Mouse (Mus musculus) CH12.LX (cell line): ENCODE data around the gene Ciao2a.
A peak's percentile ranks its signal among the peaks of the same experiment; 100 is the strongest.

ENCODE experiments used
- CTCF ChIP-seq, 2 experiments: IDR thresholded peaks in 1 of 2; conservative IDR thresholded peaks in 1 of 2; 2 replicates each; pipeline ENCODE4 v1.5.1; 2011 to 2012; ENCODE audit warnings: low read depth in 2 of 2, low read length in 2 of 2, improper control_type of control experiment in 1 of 2, inconsistent platforms in 1 of 2, mild to moderate bottlenecking in 1 of 2, moderate library complexity in 1 of 2
- POLR2A ChIP-seq: IDR thresholded peaks from 2 replicates; pipeline ENCODE4 v1.6.1; 2011; ENCODE audit warnings: low read depth, mild to moderate bottlenecking, improper control_type of control experiment, low read length
- RCOR1 ChIP-seq: conservative IDR thresholded peaks from 2 replicates; pipeline ENCODE4 v1.6.1; 2012; ENCODE audit warnings: low read depth, mild to moderate bottlenecking, inconsistent platforms, low read length, improper control_type of control experiment

DNA sequence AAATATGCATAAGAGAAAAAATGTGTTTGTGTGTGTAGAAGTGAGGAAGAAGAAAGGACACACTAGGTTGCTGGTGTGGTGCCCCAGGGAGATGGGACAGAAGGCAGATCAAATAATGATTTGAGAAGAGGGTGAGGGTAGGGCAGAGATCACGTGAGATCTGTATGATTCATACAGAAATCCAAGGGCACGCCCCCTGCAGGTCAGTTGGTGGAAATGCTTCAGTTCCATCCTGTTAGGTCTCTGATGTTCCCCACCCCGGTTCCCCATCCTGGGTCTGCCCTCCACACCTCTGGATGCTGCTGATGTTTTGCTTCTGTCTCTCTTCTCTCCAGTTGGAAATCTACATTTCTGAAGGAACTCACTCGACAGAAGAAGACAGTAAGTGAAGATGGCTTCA lies 9.6 kb downstream of the Ciao2a start:
- TF ChIP-seq CTCF (conservative IDR thresholded peaks at IDR 0.05 in 1 of 2, IDR thresholded peaks at IDR 0.05 in 1 of 2; ENCODE audit: low read depth in 2 of 2, low read length in 2 of 2) (peak; percentile 58 to 61), RCOR1 (no peak), POLR2A (no peak)
